Mouse (Mus musculus): ENCODE measurements around the gene Cass4. TPM values are rescaled to one million over a fixed set of nuclear protein-coding genes. Genes with fewer than 3 reads are reported as not detected.

Cass4 gene
- polyA plus RNA-seq, 1 experiment from 2014 or later: 0.29 TPM

GRCm38 (mm10) chr2:172416218-172416617 is 22.6 kb downstream of the Cass4 start:
- WGBS: 56% methylated on average over 12 of the region's 12 CpGs
- no peaks in the 10 kb centered on the region for H3K27me3 ChIP-seq (replicated peaks; ENCODE audit: control insufficient read depth, insufficient read depth, low read length)
- H3K4me1 ChIP-seq (replicated peaks; ENCODE audit: control insufficient read depth, insufficient read depth, low read length): no peaks in the 10 kb centered on the region
- TF ChIP-seq CTCF (IDR thresholded peaks at IDR 0.05; ENCODE audit: low read depth): no peak
- no peaks in the 10 kb centered on the region for H3K36me3 ChIP-seq (ENCODE audit: control insufficient read depth, insufficient read depth)
- no peak overlapping the region for H3K9ac ChIP-seq (ENCODE audit: low read depth, low read length)
- H3K27ac ChIP-seq (ENCODE audit: low read depth, low read length): no peak overlapping the region
- H3K4me2 ChIP-seq (replicated peaks; ENCODE audit: low read depth): no peak overlapping the region
- no peaks in the 10 kb centered on the region for H3K9me3 ChIP-seq (ENCODE audit: control insufficient read depth)
- no peak overlapping the region for H3K4me3 ChIP-seq (ENCODE audit: low read depth, low read length)
- ATAC-seq: no peak

GRCm38 (mm10) chr2:172416876-172417275 is 23.3 kb downstream of the Cass4 start:
- no peaks in the 10 kb centered on the region for H3K27me3 ChIP-seq (replicated peaks; ENCODE audit: control insufficient read depth, insufficient read depth, low read length)
- no peaks in the 10 kb centered on the region for H3K36me3 ChIP-seq (ENCODE audit: control insufficient read depth, insufficient read depth)
- no peaks in the 10 kb centered on the region for H3K9me3 ChIP-seq (ENCODE audit: control insufficient read depth)
- 85% methylated on average over 5 of the region's 5 CpGs for WGBS
- TF ChIP-seq CTCF (IDR thresholded peaks at IDR 0.05; ENCODE audit: low read depth): no peak
- no peaks in the 10 kb centered on the region for H3K4me1 ChIP-seq (replicated peaks; ENCODE audit: control insufficient read depth, insufficient read depth, low read length)
- no peak overlapping the region for H3K27ac ChIP-seq (ENCODE audit: low read depth, low read length)
- no peak for ATAC-seq
- H3K4me3 ChIP-seq (ENCODE audit: low read depth, low read length): no peak overlapping the region
- H3K4me2 ChIP-seq (replicated peaks; ENCODE audit: low read depth): no peak overlapping the region
- no peak overlapping the region for H3K9ac ChIP-seq (ENCODE audit: low read depth, low read length)

DNA sequence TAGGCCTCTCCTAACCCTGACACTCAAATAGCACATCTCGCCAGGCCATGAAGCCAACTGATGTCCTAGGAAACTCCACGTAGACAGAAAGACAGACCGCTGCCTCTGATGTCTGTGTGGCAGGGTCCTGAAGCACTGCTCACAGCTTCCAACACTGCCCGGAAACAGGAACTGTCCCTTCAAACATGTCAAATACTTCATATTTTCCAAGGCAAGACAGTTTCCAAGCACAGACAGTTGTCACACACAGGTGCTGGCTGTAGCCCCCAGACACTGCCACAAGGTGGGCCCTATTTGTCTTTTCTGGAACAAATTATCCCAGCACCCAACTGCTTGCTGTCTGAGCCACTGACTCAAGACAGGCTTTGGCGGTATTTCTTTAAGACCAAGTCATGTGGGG is 24.6 kb downstream of the Cass4 start:
- H3K27ac ChIP-seq (ENCODE audit: low read depth, low read length): no peak overlapping the region
- TF ChIP-seq CTCF (IDR thresholded peaks at IDR 0.05; ENCODE audit: low read depth): no peak
- WGBS: 84% methylated on average over 5 of the region's 5 CpGs
- no peak overlapping the region for H3K9ac ChIP-seq (ENCODE audit: low read depth, low read length)
- H3K4me2 ChIP-seq (replicated peaks; ENCODE audit: low read depth): no peak overlapping the region
- H3K9me3 ChIP-seq (ENCODE audit: control insufficient read depth): no peaks in the 10 kb centered on the region
- H3K4me3 ChIP-seq (ENCODE audit: low read depth, low read length): no peak overlapping the region
- no peaks in the 10 kb centered on the region for H3K27me3 ChIP-seq (replicated peaks; ENCODE audit: control insufficient read depth, insufficient read depth, low read length)
- no peaks in the 10 kb centered on the region for H3K4me1 ChIP-seq (replicated peaks; ENCODE audit: control insufficient read depth, insufficient read depth, low read length)
- no peaks in the 10 kb centered on the region for H3K36me3 ChIP-seq (ENCODE audit: control insufficient read depth, insufficient read depth)
- ATAC-seq: no peak

- no peak overlapping the region for H3K27ac ChIP-seq (ENCODE audit: low read depth, low read length)
- H3K4me2 ChIP-seq (replicated peaks; ENCODE audit: low read depth): no peak overlapping the region
- TF ChIP-seq CTCF (IDR thresholded peaks at IDR 0.05; ENCODE audit: low read depth): no peak
- H3K9me3 ChIP-seq (ENCODE audit: control insufficient read depth): no peaks in the 10 kb centered on the region
- H3K9ac ChIP-seq (ENCODE audit: low read depth, low read length): no peak overlapping the region
- no peak for ATAC-seq
- H3K4me3 ChIP-seq (ENCODE audit: low read depth, low read length): no peak overlapping the region
- H3K27me3 ChIP-seq (replicated peaks; ENCODE audit: control insufficient read depth, insufficient read depth, low read length): no peaks in the 10 kb centered on the region
- no peaks in the 10 kb centered on the region for H3K36me3 ChIP-seq (ENCODE audit: control insufficient read depth, insufficient read depth)
- no peaks in the 10 kb centered on the region for H3K4me1 ChIP-seq (replicated peaks; ENCODE audit: control insufficient read depth, insufficient read depth, low read length)
- WGBS: 29% methylated on average over 1 of the region's 1 CpGs
Measured at GRCm38 (mm10) chr2:172430609-172431008, 37.0 kb downstream of the Cass4 start.

DNA sequence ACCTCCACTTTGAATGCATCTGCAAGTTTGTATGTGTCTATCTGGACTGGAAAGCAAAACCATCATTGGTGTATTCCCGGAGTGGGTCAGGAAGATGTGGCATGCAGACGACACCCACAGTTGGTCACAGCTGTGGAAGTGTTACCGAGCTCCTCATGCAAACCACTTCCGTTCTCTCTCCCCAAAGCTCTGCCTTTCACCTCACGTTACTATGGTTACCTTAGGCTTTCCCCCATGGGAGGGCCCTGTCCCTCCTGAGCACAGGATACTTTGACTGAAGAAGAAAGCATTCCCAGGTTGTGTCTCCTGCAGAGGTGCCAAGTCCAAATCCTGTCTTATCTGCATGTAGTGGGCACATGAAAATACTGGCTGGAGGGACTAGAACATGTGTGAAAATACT is 40.2 kb downstream of the Cass4 start:
- 48% methylated on average over 5 of the region's 5 CpGs for WGBS
- no peak overlapping the region for H3K27ac ChIP-seq (ENCODE audit: low read depth, low read length)
- H3K4me2 ChIP-seq (replicated peaks; ENCODE audit: low read depth): no peak overlapping the region
- no peak overlapping the region for H3K4me3 ChIP-seq (ENCODE audit: low read depth, low read length)
- no peak overlapping the region for H3K9ac ChIP-seq (ENCODE audit: low read depth, low read length)
- no peak for ATAC-seq
- no peaks in the 10 kb centered on the region for H3K4me1 ChIP-seq (replicated peaks; ENCODE audit: control insufficient read depth, insufficient read depth, low read length)
- H3K36me3 ChIP-seq (ENCODE audit: control insufficient read depth, insufficient read depth): no peaks in the 10 kb centered on the region
- no peak for TF ChIP-seq CTCF (IDR thresholded peaks at IDR 0.05; ENCODE audit: low read depth)
- H3K9me3 ChIP-seq (ENCODE audit: control insufficient read depth): no peaks in the 10 kb centered on the region
- H3K27me3 ChIP-seq (replicated peaks; ENCODE audit: control insufficient read depth, insufficient read depth, low read length): no peaks in the 10 kb centered on the region

DNA sequence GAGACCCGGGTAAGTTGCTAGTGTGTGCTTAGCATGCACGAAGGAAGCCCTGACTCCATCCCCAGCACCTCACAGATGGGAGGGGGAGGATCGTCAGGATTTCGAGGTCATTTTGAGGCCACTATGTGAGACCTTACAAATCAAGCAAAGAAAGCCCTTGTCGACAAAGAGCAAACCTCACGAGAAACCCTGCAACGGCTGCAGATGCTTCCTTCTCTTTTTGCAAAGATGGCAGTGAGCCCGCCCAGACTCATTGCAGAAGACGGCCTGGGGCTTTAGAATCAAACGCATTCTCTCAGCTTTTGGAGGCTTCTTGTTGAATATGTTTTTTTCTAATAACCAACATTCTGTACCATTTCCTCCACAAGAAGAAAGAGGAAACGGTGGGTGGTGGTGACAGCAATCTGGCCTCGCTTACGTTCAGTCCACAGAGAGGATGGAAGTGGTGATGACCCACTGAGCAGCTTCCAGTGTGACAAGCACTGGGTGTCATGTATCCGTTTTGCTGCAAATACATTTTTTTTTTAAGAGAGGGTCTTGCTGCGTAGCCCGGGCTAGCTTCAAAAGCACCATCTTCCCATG is 43.9 kb downstream of the Cass4 start:
- no peak overlapping the region for H3K27ac ChIP-seq (ENCODE audit: low read depth, low read length)
- H3K36me3 ChIP-seq (ENCODE audit: control insufficient read depth, insufficient read depth): no peaks in the 10 kb centered on the region
- no peak overlapping the region for H3K4me2 ChIP-seq (replicated peaks; ENCODE audit: low read depth)
- WGBS: 63% methylated on average over 16 of the region's 16 CpGs
- H3K9ac ChIP-seq (ENCODE audit: low read depth, low read length): no peak overlapping the region
- no peak overlapping the region for H3K4me3 ChIP-seq (ENCODE audit: low read depth, low read length)
- peaks cover 4% of the 10 kb centered on the region; the same call in 1 of the 2 replicates for H3K4me1 ChIP-seq (replicated peaks; ENCODE audit: control insufficient read depth, insufficient read depth, low read length)
- no peak for ATAC-seq
- no peaks in the 10 kb centered on the region for H3K9me3 ChIP-seq (ENCODE audit: control insufficient read depth)
- no peak for TF ChIP-seq CTCF (IDR thresholded peaks at IDR 0.05; ENCODE audit: low read depth)
- no peaks in the 10 kb centered on the region for H3K27me3 ChIP-seq (replicated peaks; ENCODE audit: control insufficient read depth, insufficient read depth, low read length)

Data from intestine, postnatal 0 days (tissue).